Mouse (Mus musculus) spleen, postnatal 0 days (tissue): ENCODE results near the gene Vmn1r40. TPM values are rescaled to one million over a fixed set of nuclear protein-coding genes. Genes with fewer than 3 reads are reported as not detected.

ENCODE experiments used
- polyA plus RNA-seq: library from polyadenylated mRNA; unstranded; fragments of >200 nt; fragmentation: Nextera tagmentation; extraction: Ambion mirVana; gene quantifications from 2 replicates; pipeline ENCODE4 v1.2.1, GENCODE M21; 2015

Vmn1r40 gene
- not detected in 2 replicates for polyA plus RNA-seq

DNA sequence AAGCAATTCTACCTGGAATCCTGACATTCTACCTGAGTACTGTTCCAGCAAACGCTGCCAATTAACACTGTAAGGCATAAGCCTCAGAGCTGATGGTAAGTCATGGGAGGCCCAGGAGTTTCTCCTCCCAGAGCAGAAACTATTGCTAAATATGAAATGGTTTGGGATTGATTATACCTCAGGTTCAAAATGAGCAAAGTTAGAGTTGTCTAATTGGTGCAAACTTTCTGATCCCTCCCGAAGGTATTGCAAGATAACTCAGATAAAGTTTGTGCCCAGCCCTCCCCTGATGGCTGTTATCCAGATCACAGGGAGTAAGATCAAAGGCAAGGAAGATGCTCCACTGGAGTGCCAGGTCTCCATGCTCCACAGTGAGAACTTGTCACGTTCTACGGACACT, at the start of gene Vmn1r40:
Gene Vmn1r40 (plus strand): TSS at position 301 of the 400 bp plus-strand sequence.

DNA sequence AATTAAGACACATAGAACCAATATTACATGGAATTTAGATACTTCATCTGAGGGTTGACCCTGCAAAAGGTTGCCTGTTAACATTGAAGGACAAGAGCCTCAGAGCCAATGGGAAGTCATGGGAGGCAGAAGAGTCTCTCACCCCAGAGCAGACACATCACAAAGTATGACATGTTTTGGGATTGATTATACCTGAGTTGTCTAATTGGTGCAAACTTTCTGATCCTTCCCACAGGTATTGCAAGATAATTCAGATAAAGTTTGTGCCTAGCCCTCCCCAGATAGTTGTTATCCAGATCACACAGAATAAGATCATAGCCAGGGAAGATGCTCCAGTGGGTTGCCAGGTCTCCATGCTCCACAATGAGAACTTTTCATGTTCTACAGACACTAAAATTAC, 33.1 kb downstream of the Vmn1r40 start, which contains the start of gene Vmn1r41:
Gene Vmn1r41 (plus strand): TSS at position 301 of the 400 bp plus-strand sequence.

Other genes with a start within 250 kb of the Vmn1r40 start
- gene Chchd6, start 111.9 kb upstream of the Vmn1r40 start, polyA plus RNA-seq = 17.0 and 18.4 TPM in 2 replicates
- gene Txnrd3, start 63.6 kb upstream of the Vmn1r40 start, polyA plus RNA-seq = 5.3 and 6.6 TPM in 2 replicates
- not detected in 2 replicates for gene Vmn1r41, start 33.2 kb downstream of the Vmn1r40 start, polyA plus RNA-seq
- 0.14 TPM in 1 of 2 replicates, not detected in the other for gene Vmn1r42, start 168.9 kb downstream of the Vmn1r40 start, polyA plus RNA-seq
- gene Vmn1r43, start 168.9 kb downstream of the Vmn1r40 start, polyA plus RNA-seq = not detected in 2 replicates
- not detected in 2 replicates for gene Vmn1r44, start 176.1 kb downstream of the Vmn1r40 start, polyA plus RNA-seq
- gene Vmn1r45, start 233.1 kb downstream of the Vmn1r40 start, polyA plus RNA-seq = not detected in 2 replicates